Mouse (Mus musculus): ENCODE results near the gene Vwa8. TPM values are rescaled to one million over a fixed set of nuclear protein-coding genes. Genes with fewer than 3 reads are reported as not detected.
A peak's percentile ranks its signal among the peaks of the same experiment; 100 is the strongest.

Vwa8 gene
- polyA plus RNA-seq, 1 experiment = 13.9 TPM

GRCm38 (mm10) chr14:79178247-79178646 is 329.4 kb downstream of the Vwa8 start:
- TF ChIP-seq MAX (IDR thresholded peaks at IDR 0.05) (no peak), USF1 (IDR thresholded peaks at IDR 0.05; ENCODE audit: low read depth) (no peak), MYOD1 (IDR thresholded peaks at IDR 0.05; ENCODE audit: control insufficient read depth, insufficient read length, low read depth) (no peak)
- H3K27me3 ChIP-seq (ENCODE audit: control insufficient read depth, insufficient read depth, insufficient read length) = no peaks in the 10 kb centered on the region

GRCm38 (mm10) chr14:79180078-79180730 is 331.4 kb downstream of the Vwa8 start:
- Histone ChIP-seq H3K79me2 (ENCODE audit: control insufficient read depth, insufficient read depth) (no peaks in the 10 kb centered on the region), H3K4me3 (ENCODE audit: insufficient read depth, poor library complexity, severe bottlenecking) (no peak overlapping the region), H3K79me3 (ENCODE audit: low read depth) (no peaks in the 10 kb centered on the region), H3ac (ENCODE audit: control insufficient read depth, insufficient read length, low read depth) (no peak overlapping the region), H3K36me3 (ENCODE audit: control insufficient read depth, insufficient read depth) (peaks cover 1% of the 10 kb centered on the region), H3K27me3 (ENCODE audit: control insufficient read depth, insufficient read depth, insufficient read length) (no peaks in the 10 kb centered on the region)
- no peak for TF ChIP-seq MYOG (IDR thresholded peaks at IDR 0.05; ENCODE audit: control insufficient read depth, extremely low read depth, insufficient read length)
- peak; percentile 73 for TF ChIP-seq USF1 (IDR thresholded peaks at IDR 0.05; ENCODE audit: low read depth)

More at GRCm38 (mm10) chr14:79178247-79178646, 329.4 kb downstream of the Vwa8 start:
- Histone ChIP-seq H3K4me3 (ENCODE audit: insufficient read depth, poor library complexity, severe bottlenecking) (no peak overlapping the region), H3ac (ENCODE audit: control insufficient read depth, insufficient read length, low read depth) (no peak overlapping the region), H3K36me3 (ENCODE audit: control insufficient read depth, insufficient read depth) (no peaks in the 10 kb centered on the region), H3K79me2 (ENCODE audit: control insufficient read depth, insufficient read depth) (no peaks in the 10 kb centered on the region), H3K79me3 (ENCODE audit: low read depth) (no peaks in the 10 kb centered on the region)

GRCm38 (mm10) chr14:79181748-79182147 is 332.9 kb downstream of the Vwa8 start:
- Histone ChIP-seq H3K4me3 (ENCODE audit: insufficient read depth, poor library complexity, severe bottlenecking) (no peak overlapping the region), H3K27me3 (ENCODE audit: control insufficient read depth, insufficient read depth, insufficient read length) (no peaks in the 10 kb centered on the region), H3K36me3 (ENCODE audit: control insufficient read depth, insufficient read depth) (peaks cover 4% of the 10 kb centered on the region), H3ac (ENCODE audit: control insufficient read depth, insufficient read length, low read depth) (no peak overlapping the region), H3K79me3 (ENCODE audit: low read depth) (no peaks in the 10 kb centered on the region), H3K79me2 (ENCODE audit: control insufficient read depth, insufficient read depth) (no peaks in the 10 kb centered on the region)
- TF ChIP-seq MYOD1 (IDR thresholded peaks at IDR 0.05; ENCODE audit: control insufficient read depth, insufficient read length, low read depth) (peak; percentile 96), FOSL1 (IDR thresholded peaks at IDR 0.05; ENCODE audit: insufficient read depth, low read length, poor library complexity, severe bottlenecking) (peak; percentile 100), MYOG (IDR thresholded peaks at IDR 0.05; ENCODE audit: control insufficient read depth, extremely low read depth, insufficient read length) (no peak), MAX (IDR thresholded peaks at IDR 0.05) (peak; percentile 100), CEBPB (IDR thresholded peaks at IDR 0.05; ENCODE audit: low read depth) (peak; percentile 37), CTCF (IDR thresholded peaks at IDR 0.05; ENCODE audit: control insufficient read depth, insufficient read depth, insufficient read length) (no peak), USF1 (IDR thresholded peaks at IDR 0.05; ENCODE audit: low read depth) (peak; percentile 83)

- H3ac ChIP-seq (ENCODE audit: control insufficient read depth, insufficient read length, low read depth) = no peak overlapping the region
- H3K79me2 ChIP-seq (ENCODE audit: control insufficient read depth, insufficient read depth) = no peaks in the 10 kb centered on the region
- H3K79me3 ChIP-seq (ENCODE audit: low read depth) = no peaks in the 10 kb centered on the region
- H3K36me3 ChIP-seq (ENCODE audit: control insufficient read depth, insufficient read depth) = peaks cover 4% of the 10 kb centered on the region
- no peak for TF ChIP-seq MAX (IDR thresholded peaks at IDR 0.05)
- TF ChIP-seq USF1 (IDR thresholded peaks at IDR 0.05; ENCODE audit: low read depth) = no peak
- TF ChIP-seq CTCF (IDR thresholded peaks at IDR 0.05; ENCODE audit: control insufficient read depth, insufficient read depth, insufficient read length) = no peak
- no peak overlapping the region for H3K4me3 ChIP-seq (ENCODE audit: insufficient read depth, poor library complexity, severe bottlenecking)
- H3K27me3 ChIP-seq (ENCODE audit: control insufficient read depth, insufficient read depth, insufficient read length) = no peaks in the 10 kb centered on the region
Measured at GRCm38 (mm10) chr14:79182801-79183200, 333.9 kb downstream of the Vwa8 start.

DNA sequence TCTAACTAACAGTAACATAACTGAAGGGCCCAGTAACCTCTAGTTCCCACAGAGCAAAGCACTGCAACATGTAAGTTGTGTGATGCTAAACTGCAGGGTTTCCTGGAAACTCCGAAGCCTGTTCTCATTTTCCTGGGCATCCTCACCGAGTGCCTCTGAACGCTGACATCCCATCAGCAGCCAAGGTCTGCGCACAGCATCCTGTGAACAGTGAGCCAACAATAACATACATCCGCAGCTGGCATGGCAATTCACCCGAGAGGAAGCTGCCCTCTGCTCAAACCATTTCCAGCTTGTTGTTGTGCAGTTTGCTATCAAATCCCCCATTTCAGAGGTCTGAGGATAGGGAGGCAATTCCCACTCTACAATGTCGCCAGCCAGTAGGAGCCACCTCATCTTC is 334.4 kb downstream of the Vwa8 start:
- Histone ChIP-seq H3K36me3 (ENCODE audit: control insufficient read depth, insufficient read depth) (peaks cover 4% of the 10 kb centered on the region), H3ac (ENCODE audit: control insufficient read depth, insufficient read length, low read depth) (no peak overlapping the region), H3K27me3 (ENCODE audit: control insufficient read depth, insufficient read depth, insufficient read length) (no peaks in the 10 kb centered on the region), H3K79me2 (ENCODE audit: control insufficient read depth, insufficient read depth) (no peaks in the 10 kb centered on the region), H3K79me3 (ENCODE audit: low read depth) (no peaks in the 10 kb centered on the region), H3K4me3 (ENCODE audit: insufficient read depth, poor library complexity, severe bottlenecking) (no peak overlapping the region)
- TF ChIP-seq MYOD1 (IDR thresholded peaks at IDR 0.05; ENCODE audit: control insufficient read depth, insufficient read length, low read depth) (no peak), FOSL1 (IDR thresholded peaks at IDR 0.05; ENCODE audit: insufficient read depth, low read length, poor library complexity, severe bottlenecking) (no peak), CEBPB (IDR thresholded peaks at IDR 0.05; ENCODE audit: low read depth) (no peak), MAX (IDR thresholded peaks at IDR 0.05) (no peak), MYOG (IDR thresholded peaks at IDR 0.05; ENCODE audit: control insufficient read depth, extremely low read depth, insufficient read length) (no peak), CTCF (IDR thresholded peaks at IDR 0.05; ENCODE audit: control insufficient read depth, insufficient read depth, insufficient read length) (no peak), USF1 (IDR thresholded peaks at IDR 0.05; ENCODE audit: low read depth) (no peak)

DNA sequence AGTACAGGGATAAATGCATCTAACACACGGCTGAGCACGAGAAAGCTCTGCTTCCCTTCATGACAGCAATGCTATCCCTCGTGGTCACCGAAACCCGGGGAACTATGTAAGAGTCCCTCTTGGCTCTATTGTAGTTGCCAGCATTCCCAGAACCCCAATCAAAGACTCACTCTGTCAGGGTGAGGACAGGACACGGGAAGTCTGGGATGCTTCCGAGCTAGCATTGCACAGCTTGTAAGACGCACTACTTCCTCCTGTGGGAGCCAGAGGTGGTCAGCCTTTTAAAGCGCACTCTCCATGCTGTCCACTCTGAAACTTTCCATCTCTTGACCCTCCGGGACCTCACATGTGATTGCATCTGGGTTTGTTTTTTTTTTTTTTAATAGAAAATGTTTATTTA is 335.2 kb downstream of the Vwa8 start:
- TF ChIP-seq MYOD1 (IDR thresholded peaks at IDR 0.05; ENCODE audit: control insufficient read depth, insufficient read length, low read depth) (no peak), MAX (IDR thresholded peaks at IDR 0.05) (no peak)
- H3K79me3 ChIP-seq (ENCODE audit: low read depth) = no peaks in the 10 kb centered on the region
- H3K36me3 ChIP-seq (ENCODE audit: control insufficient read depth, insufficient read depth) = peaks cover 4% of the 10 kb centered on the region
- H3K27me3 ChIP-seq (ENCODE audit: control insufficient read depth, insufficient read depth, insufficient read length) = no peaks in the 10 kb centered on the region
- H3K79me2 ChIP-seq (ENCODE audit: control insufficient read depth, insufficient read depth) = no peaks in the 10 kb centered on the region
- no peak overlapping the region for H3ac ChIP-seq (ENCODE audit: control insufficient read depth, insufficient read length, low read depth)
- H3K4me3 ChIP-seq (ENCODE audit: insufficient read depth, poor library complexity, severe bottlenecking) = no peak overlapping the region
